Mouse (Mus musculus) testis, adult 2 months (tissue): ENCODE data around the gene Cryzl2.

Experiments
- CTCF ChIP-seq: fragments of 200-500 bp; IDR thresholded peaks from 2 replicates; pipeline ENCODE4 v1.5.1; 2012; ENCODE audit warnings: low read depth, mild to moderate bottlenecking, inconsistent platforms, low read length, moderate library complexity; ENCODE audit not compliant: control insufficient read depth, insufficient read depth, insufficient replicate concordance
- POLR2A ChIP-seq: fragments of 200-500 bp; IDR thresholded peaks from 2 replicates; pipeline ENCODE4 v1.6.1; 2012; ENCODE audit warnings: low read depth, mild to moderate bottlenecking, inconsistent platforms, low read length, moderate library complexity; ENCODE audit not compliant: control insufficient read depth

- TF ChIP-seq CTCF (no peak), POLR2A (no peak)
These were observed 32.5 kb upstream of the Cryzl2 start for GRCm38 (mm10) chr1:157425741-157426427.
